Mouse (Mus musculus): ENCODE data around the gene Camsap1. TPM values are rescaled to one million over a fixed set of nuclear protein-coding genes. Genes with fewer than 3 reads are reported as not detected.

The Camsap1 gene
- polyA plus RNA-seq, 1 experiment from 2014 or later, result 46.8 TPM

GRCm38 (mm10) chr2:25947950-25948349 is 35.1 kb downstream of the Camsap1 start:
- no peak overlapping the region for H3K9ac ChIP-seq (ENCODE audit: low read length)
- H3K27ac ChIP-seq (ENCODE audit: low read depth, low read length), result no peak overlapping the region
- DNase-seq (ENCODE audit: low spot score, missing footprints) (no peak), ATAC-seq (ENCODE audit: low FRiP score) (no peak)
- no peaks in the 10 kb centered on the region for H3K27me3 ChIP-seq (ENCODE audit: control insufficient read depth, insufficient read depth, low read length)
- H3K4me3 ChIP-seq (ENCODE audit: low read depth, low read length), result no peak overlapping the region
- H3K4me2 ChIP-seq, result no peak overlapping the region
- H3K9me3 ChIP-seq (ENCODE audit: control insufficient read depth, low read length), result no peaks in the 10 kb centered on the region
- WGBS, result 90% methylated on average over 3 of the region's 3 CpGs
- peaks cover 11% of the 10 kb centered on the region; the same call in 1 of the 2 replicates for H3K36me3 ChIP-seq (ENCODE audit: control insufficient read depth, insufficient read depth, low read length)
- H3K4me1 ChIP-seq (ENCODE audit: control insufficient read depth, insufficient read depth, low read length), result no peaks in the 10 kb centered on the region

GRCm38 (mm10) chr2:25943822-25944221 is 39.3 kb downstream of the Camsap1 start:
- no peak overlapping the region for H3K4me3 ChIP-seq (ENCODE audit: low read depth, low read length)
- H3K27me3 ChIP-seq (ENCODE audit: control insufficient read depth, insufficient read depth, low read length), result no peaks in the 10 kb centered on the region
- H3K9me3 ChIP-seq (ENCODE audit: control insufficient read depth, low read length), result no peaks in the 10 kb centered on the region
- H3K4me2 ChIP-seq, result no peak overlapping the region
- no peak overlapping the region for H3K27ac ChIP-seq (ENCODE audit: low read depth, low read length)
- H3K36me3 ChIP-seq (ENCODE audit: control insufficient read depth, insufficient read depth, low read length), result peaks cover 22% of the 10 kb centered on the region
- no peaks in the 10 kb centered on the region for H3K4me1 ChIP-seq (ENCODE audit: control insufficient read depth, insufficient read depth, low read length)
- 92% methylated on average over 2 of the region's 2 CpGs for WGBS
- DNase-seq (ENCODE audit: low spot score, missing footprints) (no peak), ATAC-seq (ENCODE audit: low FRiP score) (no peak)
- H3K9ac ChIP-seq (ENCODE audit: low read length), result no peak overlapping the region

DNA sequence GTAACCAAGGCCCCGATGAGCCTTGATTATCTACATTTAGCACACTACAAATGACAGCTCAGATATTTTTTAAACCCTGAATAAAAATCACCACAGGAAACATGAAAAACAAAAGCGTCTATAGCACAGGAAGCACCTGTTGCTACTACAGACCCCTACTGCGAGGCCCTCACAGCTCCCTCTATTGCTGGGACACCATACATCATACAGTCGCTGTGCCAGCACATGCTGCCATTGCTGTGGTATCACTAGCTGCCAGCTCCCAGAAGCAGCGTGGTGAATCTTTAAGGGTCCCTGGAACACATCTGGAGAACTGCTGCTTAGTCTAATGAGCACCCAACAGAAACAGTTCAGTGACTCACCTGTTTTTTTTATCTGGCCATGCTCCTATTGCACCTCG is 42.6 kb downstream of the Camsap1 start:
- H3K27ac ChIP-seq (ENCODE audit: low read depth, low read length), result no peak overlapping the region
- H3K9ac ChIP-seq (ENCODE audit: low read length), result no peak overlapping the region
- 93% methylated on average over 6 of the region's 6 CpGs for WGBS
- no peaks in the 10 kb centered on the region for H3K9me3 ChIP-seq (ENCODE audit: control insufficient read depth, low read length)
- H3K36me3 ChIP-seq (ENCODE audit: control insufficient read depth, insufficient read depth, low read length), result peaks cover 39% of the 10 kb centered on the region
- no peaks in the 10 kb centered on the region for H3K4me1 ChIP-seq (ENCODE audit: control insufficient read depth, insufficient read depth, low read length)
- H3K4me3 ChIP-seq (ENCODE audit: low read depth, low read length), result no peak overlapping the region
- no peaks in the 10 kb centered on the region for H3K27me3 ChIP-seq (ENCODE audit: control insufficient read depth, insufficient read depth, low read length)
- no peak overlapping the region for H3K4me2 ChIP-seq
- DNase-seq (ENCODE audit: low spot score, missing footprints) (no peak), ATAC-seq (ENCODE audit: low FRiP score) (no peak)

DNA sequence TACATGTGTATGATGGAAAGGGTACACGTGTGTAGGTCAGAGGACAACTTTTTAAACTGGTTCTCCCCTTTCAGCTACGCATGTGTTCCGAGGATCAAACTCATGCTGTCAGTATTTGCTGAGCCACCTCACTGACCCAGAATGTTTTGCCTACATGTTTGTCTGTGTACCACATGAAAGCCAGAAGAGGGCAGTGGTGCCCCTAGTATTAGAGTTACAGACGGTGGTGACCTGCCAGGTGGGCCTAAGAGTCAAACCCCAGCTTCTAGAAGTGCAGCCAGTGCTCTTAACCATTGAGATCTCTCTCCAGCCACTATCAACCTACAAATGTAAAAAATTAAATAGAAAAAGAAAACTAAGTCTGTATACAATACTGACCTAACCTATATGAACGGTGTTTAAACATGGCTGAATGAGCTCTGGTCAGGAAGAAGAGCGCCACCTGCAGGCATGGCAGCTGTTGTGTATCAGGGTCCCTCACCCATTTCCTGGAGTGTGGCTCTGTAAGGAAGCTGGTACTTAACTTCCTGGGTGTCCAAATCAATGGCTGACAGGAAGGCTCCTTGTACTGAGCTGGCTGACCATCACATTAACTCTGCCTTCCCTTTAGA is 51.7 kb downstream of the Camsap1 start:
- H3K4me2 ChIP-seq, result no peak overlapping the region
- H3K4me1 ChIP-seq (ENCODE audit: control insufficient read depth, insufficient read depth, low read length), result no peaks in the 10 kb centered on the region
- WGBS, result 83% methylated on average over 6 of the region's 6 CpGs
- H3K36me3 ChIP-seq (ENCODE audit: control insufficient read depth, insufficient read depth, low read length), result peaks cover 27% of the 10 kb centered on the region
- H3K27ac ChIP-seq (ENCODE audit: low read depth, low read length), result no peak overlapping the region
- no peak overlapping the region for H3K9ac ChIP-seq (ENCODE audit: low read length)
- DNase-seq (ENCODE audit: low spot score, missing footprints) (no peak), ATAC-seq (ENCODE audit: low FRiP score) (no peak)
- H3K4me3 ChIP-seq (ENCODE audit: low read depth, low read length), result no peak overlapping the region
- no peaks in the 10 kb centered on the region for H3K27me3 ChIP-seq (ENCODE audit: control insufficient read depth, insufficient read depth, low read length)
- no peaks in the 10 kb centered on the region for H3K9me3 ChIP-seq (ENCODE audit: control insufficient read depth, low read length)

GRCm38 (mm10) chr2:25927821-25928220 is 55.3 kb downstream of the Camsap1 start:
- ATAC-seq (ENCODE audit: low FRiP score) (no peak), DNase-seq (ENCODE audit: low spot score, missing footprints) (no peak)
- WGBS, result 95% methylated on average over 7 of the region's 7 CpGs
- Histone ChIP-seq H3K9me3 (ENCODE audit: control insufficient read depth, low read length) (no peaks in the 10 kb centered on the region), H3K4me3 (ENCODE audit: low read depth, low read length) (no peak overlapping the region), H3K36me3 (ENCODE audit: control insufficient read depth, insufficient read depth, low read length) (peaks cover 12% of the 10 kb centered on the region), H3K4me2 (no peak overlapping the region), H3K4me1 (ENCODE audit: control insufficient read depth, insufficient read depth, low read length) (no peaks in the 10 kb centered on the region), H3K9ac (ENCODE audit: low read length) (no peak overlapping the region), H3K27me3 (ENCODE audit: control insufficient read depth, insufficient read depth, low read length) (no peaks in the 10 kb centered on the region), H3K27ac (ENCODE audit: low read depth, low read length) (no peak overlapping the region)

DNA sequence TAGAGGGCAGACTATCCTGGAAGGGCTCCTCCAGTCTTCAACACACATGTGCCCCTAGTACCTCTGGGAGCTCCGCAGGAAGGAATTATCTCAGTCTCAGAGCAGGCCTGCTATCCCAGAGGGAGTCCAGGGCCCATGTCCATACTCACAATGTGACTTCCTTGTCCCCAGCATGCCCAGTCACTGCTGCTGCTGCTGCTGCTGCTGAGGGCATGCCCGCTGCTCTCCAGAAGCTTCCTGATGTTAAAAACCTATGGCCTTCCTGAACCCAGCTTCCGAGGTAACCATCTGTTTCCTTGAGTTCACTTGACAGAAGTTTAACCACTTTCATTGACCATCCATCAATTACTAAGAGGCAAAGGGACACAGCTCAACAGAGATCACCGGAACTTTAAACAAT is 58.1 kb downstream of the Camsap1 start:
- Histone ChIP-seq H3K36me3 (ENCODE audit: control insufficient read depth, insufficient read depth, low read length) (peaks cover 6% of the 10 kb centered on the region), H3K27ac (ENCODE audit: low read depth, low read length) (no peak overlapping the region), H3K9ac (ENCODE audit: low read length) (no peak overlapping the region), H3K27me3 (ENCODE audit: control insufficient read depth, insufficient read depth, low read length) (no peaks in the 10 kb centered on the region), H3K4me2 (no peak overlapping the region), H3K4me1 (ENCODE audit: control insufficient read depth, insufficient read depth, low read length) (no peaks in the 10 kb centered on the region), H3K9me3 (ENCODE audit: control insufficient read depth, low read length) (no peaks in the 10 kb centered on the region), H3K4me3 (ENCODE audit: low read depth, low read length) (no peak overlapping the region)
- ATAC-seq (ENCODE audit: low FRiP score), result no peak
- 95% methylated on average over 4 of the region's 4 CpGs for WGBS
- DNase-seq (ENCODE audit: low spot score, missing footprints), result no peak

DNA sequence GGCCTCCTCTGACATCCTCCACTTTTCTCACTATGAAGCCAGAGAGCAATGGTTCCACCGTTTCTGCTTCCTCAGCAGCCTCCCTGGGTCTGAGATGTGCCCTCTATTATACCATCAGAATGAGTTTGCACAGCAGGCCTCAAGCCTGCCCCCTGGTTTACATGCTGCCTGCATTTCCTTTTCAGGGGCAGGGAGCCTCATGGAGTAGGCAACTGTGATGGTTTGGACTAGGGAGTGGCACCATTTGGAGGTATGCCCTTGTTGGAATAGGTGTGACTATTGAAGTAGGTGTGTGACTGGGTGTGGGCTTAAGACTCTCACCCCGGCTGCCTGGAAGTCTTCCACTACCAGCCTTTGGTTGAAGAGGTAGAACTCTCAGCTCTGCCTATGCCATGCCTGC is 59.3 kb downstream of the Camsap1 start:
- Histone ChIP-seq H3K4me1 (ENCODE audit: control insufficient read depth, insufficient read depth, low read length) (no peaks in the 10 kb centered on the region), H3K4me3 (ENCODE audit: low read depth, low read length) (no peak overlapping the region), H3K9ac (ENCODE audit: low read length) (no peak overlapping the region), H3K27me3 (ENCODE audit: control insufficient read depth, insufficient read depth, low read length) (no peaks in the 10 kb centered on the region), H3K27ac (ENCODE audit: low read depth, low read length) (no peak overlapping the region), H3K9me3 (ENCODE audit: control insufficient read depth, low read length) (no peaks in the 10 kb centered on the region), H3K4me2 (no peak overlapping the region), H3K36me3 (ENCODE audit: control insufficient read depth, insufficient read depth, low read length) (peaks cover 6% of the 10 kb centered on the region)
- no peak for ATAC-seq (ENCODE audit: low FRiP score)
- WGBS, result 87% methylated on average over 2 of the region's 2 CpGs
- no peak for DNase-seq (ENCODE audit: low spot score, missing footprints)

DNA sequence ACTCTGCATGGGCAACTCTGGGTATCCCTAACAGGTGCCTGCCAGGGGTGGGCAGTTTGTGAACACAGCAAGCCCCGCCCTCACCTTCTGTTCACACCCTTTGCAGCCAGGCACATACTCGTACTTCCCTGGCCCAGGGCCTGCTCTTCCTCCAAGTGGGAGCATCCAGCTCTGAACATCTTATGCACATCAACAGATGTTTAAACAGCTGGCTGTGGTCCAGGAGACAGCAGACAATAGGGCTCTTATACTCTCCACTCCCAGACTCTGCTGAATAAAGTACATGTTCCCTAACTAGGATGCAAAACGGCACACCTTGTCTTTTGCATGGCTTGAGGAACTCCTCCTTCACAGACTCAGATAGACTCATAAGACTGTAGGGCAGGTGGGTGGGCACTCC is 63.1 kb downstream of the Camsap1 start:
- no peaks in the 10 kb centered on the region for H3K4me1 ChIP-seq (ENCODE audit: control insufficient read depth, insufficient read depth, low read length)
- no peak overlapping the region for H3K4me2 ChIP-seq
- no peaks in the 10 kb centered on the region for H3K36me3 ChIP-seq (ENCODE audit: control insufficient read depth, insufficient read depth, low read length)
- H3K9me3 ChIP-seq (ENCODE audit: control insufficient read depth, low read length), result no peaks in the 10 kb centered on the region
- 70% methylated on average over 3 of the region's 3 CpGs for WGBS
- no peak for ATAC-seq (ENCODE audit: low FRiP score)
- H3K27ac ChIP-seq (ENCODE audit: low read depth, low read length), result no peak overlapping the region
- H3K4me3 ChIP-seq (ENCODE audit: low read depth, low read length), result no peak overlapping the region
- no peak overlapping the region for H3K9ac ChIP-seq (ENCODE audit: low read length)
- H3K27me3 ChIP-seq (ENCODE audit: control insufficient read depth, insufficient read depth, low read length), result no peaks in the 10 kb centered on the region
- DNase-seq (ENCODE audit: low spot score, missing footprints), result no peak

GRCm38 (mm10) chr2:25918408-25918807 is 64.7 kb downstream of the Camsap1 start:
- 86% methylated on average over 2 of the region's 2 CpGs for WGBS
- Histone ChIP-seq H3K4me2 (no peak overlapping the region), H3K4me3 (ENCODE audit: low read depth, low read length) (no peak overlapping the region), H3K36me3 (ENCODE audit: control insufficient read depth, insufficient read depth, low read length) (no peaks in the 10 kb centered on the region), H3K27ac (ENCODE audit: low read depth, low read length) (no peak overlapping the region), H3K9ac (ENCODE audit: low read length) (no peak overlapping the region), H3K9me3 (ENCODE audit: control insufficient read depth, low read length) (no peaks in the 10 kb centered on the region), H3K27me3 (ENCODE audit: control insufficient read depth, insufficient read depth, low read length) (no peaks in the 10 kb centered on the region), H3K4me1 (ENCODE audit: control insufficient read depth, insufficient read depth, low read length) (no peaks in the 10 kb centered on the region)
- ATAC-seq (ENCODE audit: low FRiP score) (no peak), DNase-seq (ENCODE audit: low spot score, missing footprints) (no peak)

Data from midbrain, embryonic 11.5 days (tissue).